Mouse (Mus musculus) heart, adult 11 months (tissue): ENCODE data around the gene Gcm2.
A peak's percentile ranks its signal among the peaks of the same experiment; 100 is the strongest.

Experiments used
- DNase-seq: peaks from one replicate; pipeline ENCODE4 v3.0.0; 2022

The Gcm2 gene

DNA sequence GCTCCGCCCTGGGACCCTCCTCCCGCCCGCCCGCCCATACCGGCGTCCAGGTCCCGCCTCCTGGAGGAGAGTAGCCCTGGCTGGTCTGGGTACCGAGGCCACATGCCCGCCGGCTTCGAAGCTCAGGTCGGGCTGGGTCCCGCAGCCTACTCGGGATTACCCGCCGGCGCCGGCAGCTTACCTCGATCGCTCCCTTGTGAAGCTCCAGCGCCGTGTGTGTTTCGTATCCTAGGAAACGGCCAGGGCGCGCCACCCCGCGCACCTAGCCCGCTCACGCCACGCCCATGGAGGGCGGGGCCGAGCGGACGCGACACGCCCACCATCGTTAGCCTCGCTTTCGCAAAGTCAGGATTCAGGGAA is 31.4 kb downstream of the Gcm2 start, which contains the start of gene Mak:
TSS of gene Mak (minus strand) at position 286 of the 360 bp plus-strand sequence.
- DNase-seq = no peak

DNA sequence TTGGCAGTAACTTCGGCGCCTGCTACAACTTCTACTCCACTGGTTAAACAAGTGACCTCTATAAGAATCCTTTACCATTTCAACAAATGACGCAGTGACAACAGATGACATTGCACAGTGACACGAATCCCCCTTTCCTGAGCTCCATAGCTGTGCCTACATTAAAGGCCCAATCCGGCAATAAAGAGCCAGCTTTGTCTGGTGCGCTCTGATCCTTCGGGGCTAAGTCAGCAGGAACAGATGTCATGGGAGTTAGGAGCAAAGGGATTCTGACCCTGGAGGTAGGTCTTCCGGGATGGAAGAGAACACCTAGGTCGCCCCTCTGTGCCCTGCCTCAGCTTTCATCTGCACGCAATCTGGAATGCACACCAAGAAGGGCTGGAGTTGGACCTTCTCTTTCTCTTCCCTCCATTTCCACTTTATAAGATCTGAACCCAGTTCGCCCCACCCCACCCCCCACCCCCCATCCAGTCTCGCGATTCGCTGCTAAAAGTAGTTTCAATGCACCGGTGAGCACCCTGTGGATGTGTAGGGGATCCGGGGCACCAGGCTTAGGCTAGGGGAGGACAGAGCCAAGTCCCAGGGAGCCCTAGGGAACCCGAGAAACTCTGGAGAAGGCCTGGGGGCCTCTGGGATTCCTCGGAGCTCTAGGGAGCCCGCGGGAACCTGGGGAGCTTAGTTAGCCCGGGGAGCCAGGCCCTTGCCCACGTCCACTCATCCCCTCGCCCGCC is 32.0 kb downstream of the Gcm2 start:
- DNase-seq = no peak

DNA sequence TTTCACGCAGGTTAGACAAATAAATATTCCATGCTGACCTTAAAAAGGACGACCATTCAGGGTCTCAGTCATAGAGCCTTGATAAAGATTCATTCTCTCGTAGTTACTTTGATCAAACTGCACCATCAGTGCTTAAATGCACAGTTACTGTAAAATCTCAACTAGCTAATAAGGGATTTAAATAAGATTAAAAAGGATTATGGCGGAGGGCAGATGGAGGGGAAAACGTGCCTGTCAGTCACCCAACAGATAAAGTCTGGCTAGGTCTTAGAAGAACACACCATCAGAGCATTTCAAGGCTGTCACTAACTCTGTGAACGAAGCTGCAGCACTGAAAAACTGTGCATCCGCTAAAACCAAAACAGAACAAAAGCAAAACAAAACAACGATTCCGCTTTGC is 32.9 kb downstream of the Gcm2 start:
- DNase-seq = no peak

DNA sequence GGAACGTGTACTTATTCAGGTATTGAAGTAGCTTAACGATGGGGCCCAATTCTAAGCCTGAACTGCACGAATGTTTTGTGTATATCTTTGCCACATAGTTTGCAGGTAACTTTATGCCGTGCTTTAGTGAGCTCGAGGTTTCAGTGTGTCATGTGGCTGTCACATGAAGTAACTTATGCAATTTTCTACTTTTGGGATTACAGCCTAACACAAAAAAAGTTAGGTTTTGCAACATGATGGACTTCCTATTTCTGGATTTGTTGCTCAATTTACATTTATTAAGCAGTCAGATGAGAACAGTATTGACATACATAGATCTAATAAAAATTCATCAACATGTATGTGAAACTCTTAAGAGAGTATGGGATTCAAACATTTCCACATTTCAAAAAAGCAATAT is 37.0 kb downstream of the Gcm2 start:
- no peak for DNase-seq

DNA sequence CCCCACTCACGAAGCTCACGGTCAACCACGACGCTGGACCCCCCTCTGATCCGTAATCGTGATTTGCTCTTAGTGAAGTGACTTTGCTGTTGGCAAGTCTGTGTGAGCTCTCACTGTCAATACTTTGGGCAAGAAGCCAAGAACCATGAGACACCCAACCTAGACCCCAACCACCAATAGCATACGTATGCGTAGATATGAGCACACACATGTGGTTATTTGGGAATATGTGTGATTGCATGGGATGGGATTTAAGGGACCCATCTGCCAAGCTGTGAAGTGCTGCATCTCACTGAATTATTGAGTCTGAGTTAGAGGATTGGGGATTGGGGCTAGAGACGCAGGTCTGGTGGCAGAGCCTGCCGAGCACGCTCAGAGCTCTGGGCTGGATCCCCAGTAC is 39.2 kb downstream of the Gcm2 start:
- DNase-seq = no peak

DNA sequence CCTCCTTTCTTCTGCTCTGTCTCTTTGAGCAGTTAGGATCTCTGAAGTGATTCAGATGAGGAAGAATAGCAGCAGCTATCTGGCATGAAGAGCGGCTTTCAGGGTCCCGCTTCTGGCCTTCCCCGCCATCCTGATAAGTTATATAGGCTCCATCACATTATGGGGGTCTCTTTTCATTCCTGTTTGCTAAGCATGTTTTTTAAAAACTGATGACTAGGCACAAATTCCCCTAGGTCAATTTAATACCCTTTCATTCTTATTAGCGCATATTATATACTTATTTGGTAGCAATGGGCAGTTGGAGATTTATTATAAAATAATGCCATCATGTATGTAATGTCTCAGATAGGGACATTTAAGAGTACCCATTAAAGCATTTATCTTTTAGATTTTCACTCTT is 43.2 kb downstream of the Gcm2 start:
- DNase-seq = peak; percentile 23

DNA sequence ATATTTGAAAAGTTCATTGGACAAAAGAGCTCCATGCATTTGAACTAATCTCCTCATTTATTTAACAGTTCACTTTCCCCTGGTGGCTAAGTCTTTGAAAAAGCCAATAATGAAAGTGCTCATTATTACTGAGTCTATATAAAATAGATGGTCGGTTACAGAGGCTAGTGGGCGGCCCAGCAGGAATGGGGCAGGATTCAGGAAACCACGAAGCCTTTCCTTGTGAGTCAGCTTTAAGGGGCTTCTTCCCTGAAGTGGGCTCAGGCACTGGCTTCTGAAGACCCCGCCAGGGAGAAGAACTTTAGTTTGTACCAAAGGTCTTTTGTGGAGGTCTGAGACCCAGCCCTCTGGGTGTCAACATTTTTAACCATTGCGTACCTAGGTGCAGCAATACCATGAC is 58.9 kb downstream of the Gcm2 start:
- DNase-seq = peak; percentile 64
